Mouse (Mus musculus) gastrocnemius, postnatal 10 days (tissue): ENCODE data around the gene Hoxa10. TPM values are rescaled to one million over a fixed set of nuclear protein-coding genes. Genes with fewer than 3 reads are reported as not detected.

Experiments used
- DNase-seq: peaks from one replicate; pipeline ENCODE4 v3.0.0; 2021; ENCODE audit warnings: mixed read lengths
- long read RNA-seq, 2 experiments: library from polyadenylated mRNA; stranded (forward); transcript quantifications; one replicate each; pipeline ENCODE4 v2.0.0; 2021
- total RNA-seq, 2 experiments: library from RNA; stranded (reverse); gene quantifications; 2 replicates each; pipeline ENCODE4 v1.2.3; 2021

Hoxa10 gene
- 10 to 100 TPM; 30.2 to 30.8 TPM for total RNA-seq
- long read RNA-seq, experiment 1, transcript Hoxa10-202 (2 exons, 2,565 nt), result major isoform, 31 of 76 reads
- long read RNA-seq, experiment 1, transcript Hoxa10-201 (2 exons, 1,436 nt), result minor isoform, 21 of 76 reads
- long read RNA-seq, experiment 1, partial matches to known transcripts, result 0 of 76 reads
- long read RNA-seq, experiment 1, other reads (novel, unspliced or antisense), result 21 of 76 reads
- long read RNA-seq, experiment 2, transcript Hoxa10-201 (2 exons, 1,436 nt), result minor isoform, 20 of 56 reads
- long read RNA-seq, experiment 2, transcript Hoxa10-202 (2 exons, 2,565 nt), result major isoform, 23 of 56 reads
- long read RNA-seq, experiment 2, partial matches to known transcripts, result 0 of 56 reads
- long read RNA-seq, experiment 2, other reads (novel, unspliced or antisense), result 12 of 56 reads

DNA sequence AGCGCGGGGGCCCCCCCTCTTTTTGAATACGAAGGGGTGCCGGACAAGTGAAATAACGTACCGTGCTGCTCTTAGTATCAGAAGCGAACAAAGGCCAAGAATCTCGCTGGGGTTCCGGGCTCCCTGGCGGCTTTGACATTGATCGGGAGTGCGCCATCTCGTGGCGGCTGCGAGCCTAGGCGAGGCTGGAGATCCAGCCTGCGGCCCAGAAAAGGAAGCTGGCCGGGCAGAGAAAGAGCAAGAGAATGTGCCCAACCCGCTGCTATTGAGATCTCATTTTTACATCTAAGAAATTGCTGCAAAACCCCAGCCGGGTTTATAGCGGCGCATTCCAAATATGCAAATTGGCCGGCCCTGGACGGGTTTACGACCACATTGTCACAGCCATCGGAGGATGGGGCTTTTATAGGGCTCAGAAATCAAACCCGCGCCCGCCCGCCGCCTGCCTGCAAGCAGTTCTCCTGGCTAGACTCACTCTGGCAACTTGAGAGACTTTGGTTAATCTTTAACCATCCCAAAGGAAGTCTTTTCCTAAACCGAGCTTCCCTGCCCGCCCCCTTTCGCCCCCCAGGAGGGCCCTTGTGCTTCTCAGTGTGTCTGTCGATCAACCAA is at the start of gene Hoxa10:
Gene Hoxa10, minus strand, starts transcription at position 466 of the 612 bp plus-strand sequence.
- DNase-seq, result peak; percentile 94

DNA sequence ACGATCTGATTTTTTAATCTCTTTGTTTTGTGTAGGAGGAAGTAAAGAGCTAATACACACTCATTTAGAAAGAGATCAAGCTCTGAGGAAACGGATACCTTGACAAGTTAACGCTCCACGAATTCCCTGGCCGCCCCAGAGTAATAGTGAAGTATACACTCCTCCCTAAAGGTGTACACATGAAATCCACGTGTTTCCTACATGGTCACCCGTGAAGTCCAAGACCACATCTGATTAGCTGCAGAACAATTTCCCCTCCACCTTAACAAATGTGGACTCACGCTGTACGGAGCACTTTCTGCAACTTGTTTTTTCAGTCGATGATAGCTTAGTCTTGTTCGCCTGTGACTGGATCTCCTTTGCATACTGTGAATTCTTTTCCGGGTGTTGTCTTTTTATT is 49.5 kb upstream of the Hoxa10 start:
- DNase-seq, result no peak

DNA sequence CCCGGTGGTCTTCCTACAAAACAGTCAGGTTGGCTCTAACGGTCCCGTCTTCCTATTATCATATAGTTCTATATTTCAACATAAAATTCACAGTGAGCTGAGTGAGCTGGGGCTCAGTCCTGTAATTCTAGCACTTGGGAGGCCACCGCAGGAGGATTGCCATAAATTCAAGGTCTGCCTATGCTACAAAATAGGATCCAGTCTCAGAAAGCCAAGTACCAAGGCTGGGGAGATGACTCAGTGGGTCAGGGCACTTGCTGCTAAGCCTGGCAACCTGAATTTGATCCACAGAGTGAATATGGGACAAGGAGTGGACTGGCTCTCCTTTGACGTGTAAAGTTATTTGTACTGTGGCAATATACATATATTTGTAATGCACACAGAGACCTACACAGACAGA is 43.2 kb upstream of the Hoxa10 start:
- no peak for DNase-seq

DNA sequence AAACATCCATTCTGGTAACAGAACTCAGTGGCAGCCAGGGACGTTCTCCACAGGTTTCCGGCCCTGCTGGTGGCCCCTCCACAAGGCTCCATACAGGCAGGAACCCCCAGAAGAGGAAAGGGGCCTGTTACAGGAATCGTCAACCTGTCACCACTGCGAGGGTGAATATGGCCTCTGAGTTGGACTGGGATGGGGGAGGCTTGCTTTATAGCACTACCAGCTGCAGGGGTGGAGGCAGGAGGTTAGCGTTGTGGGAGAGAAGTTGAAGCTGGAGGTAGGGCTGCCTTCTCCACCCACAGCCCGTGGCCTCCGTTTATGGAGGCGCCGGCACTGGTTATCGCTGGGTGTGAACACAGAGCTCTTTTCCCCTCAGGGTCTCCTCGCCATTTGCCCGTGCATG is 40.4 kb upstream of the Hoxa10 start:
- no peak for DNase-seq

DNA sequence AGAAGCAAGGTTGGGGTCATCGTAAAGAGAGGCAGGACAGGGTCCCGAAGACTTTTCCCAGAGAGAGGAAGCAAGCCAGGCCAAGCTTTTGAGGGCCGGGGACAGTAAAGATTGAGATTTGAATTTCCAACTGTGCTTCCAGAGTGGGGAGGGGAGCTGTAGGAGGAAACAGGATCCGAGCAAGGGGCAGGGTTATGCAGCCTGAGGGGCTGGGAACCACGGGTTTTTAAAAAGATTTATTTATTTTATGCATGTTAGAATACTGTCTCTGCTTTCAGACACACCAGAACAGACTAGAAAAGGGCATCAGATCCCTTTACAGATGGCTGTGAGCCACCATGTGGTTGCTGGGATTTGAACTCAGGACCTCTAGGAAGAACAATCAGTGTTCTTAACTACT is 36.3 kb upstream of the Hoxa10 start:
- DNase-seq, result no peak

DNA sequence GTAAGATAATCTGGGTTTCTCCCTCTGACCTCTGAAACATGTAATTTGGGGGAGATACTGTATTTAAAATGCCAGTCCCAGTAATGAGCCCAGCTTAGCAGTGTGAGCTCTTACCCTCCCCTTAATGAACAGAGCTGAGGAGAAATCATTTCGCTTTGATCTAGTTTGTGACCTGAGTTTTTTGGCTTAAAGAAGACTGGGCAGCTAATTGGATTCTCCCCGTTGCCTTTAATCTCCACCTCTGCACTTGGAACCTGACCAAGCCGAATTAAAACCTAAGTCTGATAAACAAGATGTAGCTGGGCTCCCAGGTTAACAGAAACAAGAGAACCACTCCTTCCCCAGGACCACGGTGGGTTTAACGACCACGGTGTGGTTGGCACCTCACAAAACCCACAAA is 35.7 kb upstream of the Hoxa10 start:
- DNase-seq, result no peak

DNA sequence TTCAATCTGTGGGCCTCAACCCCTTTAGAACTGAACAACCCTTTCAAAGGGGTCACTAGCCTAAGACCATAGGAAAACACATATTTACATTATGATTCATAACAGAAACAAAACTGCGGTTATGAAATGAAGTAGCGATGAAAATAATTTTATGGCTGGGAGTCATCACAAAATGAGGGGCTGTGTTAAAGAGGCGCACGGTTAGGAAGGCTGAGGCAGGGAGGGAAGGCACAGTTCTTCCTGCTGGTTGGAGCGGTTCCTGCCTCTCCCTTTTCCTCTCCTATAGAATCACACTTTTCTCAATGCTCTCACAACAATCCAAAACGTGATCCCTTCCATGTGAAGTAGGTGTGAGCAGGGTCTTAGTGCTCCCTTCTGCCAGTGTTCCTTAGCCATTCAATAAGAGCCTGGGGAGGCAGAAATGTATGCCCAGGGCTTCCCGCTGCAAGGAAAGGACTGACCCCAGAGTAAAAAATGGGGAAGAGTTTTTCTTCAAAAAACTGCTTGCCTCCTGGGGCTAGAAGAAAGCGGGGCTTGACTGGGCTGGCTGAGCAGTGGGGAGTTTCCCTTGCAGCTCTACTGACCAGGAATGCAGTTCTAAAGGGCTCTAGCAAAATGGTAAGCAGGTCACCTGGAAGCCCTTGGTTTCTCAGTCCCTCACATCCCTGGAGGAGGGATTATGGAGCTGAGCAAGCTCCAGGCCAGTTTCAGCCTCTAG is 35.1 kb upstream of the Hoxa10 start:
- no peak for DNase-seq

DNA sequence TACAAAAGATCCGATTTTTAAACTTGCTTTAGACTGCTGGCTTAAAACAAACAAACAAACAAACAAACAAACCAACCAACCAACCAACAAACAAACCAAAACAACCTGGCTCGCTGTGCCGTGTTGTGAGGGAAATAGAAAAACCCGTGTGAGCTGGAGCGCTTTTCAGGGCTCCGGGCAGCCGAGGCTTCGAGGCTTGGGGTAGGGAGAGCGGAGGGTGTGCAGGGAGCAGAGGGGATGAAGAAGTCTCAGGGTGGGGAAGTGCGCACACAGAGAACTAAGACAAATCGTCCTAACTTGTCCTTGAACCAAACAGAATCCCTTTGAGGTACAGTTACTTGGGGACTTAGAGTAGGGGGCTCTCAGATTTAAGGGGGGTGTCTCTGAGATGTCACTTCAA is 33.9 kb upstream of the Hoxa10 start:
- DNase-seq, result no peak

DNA sequence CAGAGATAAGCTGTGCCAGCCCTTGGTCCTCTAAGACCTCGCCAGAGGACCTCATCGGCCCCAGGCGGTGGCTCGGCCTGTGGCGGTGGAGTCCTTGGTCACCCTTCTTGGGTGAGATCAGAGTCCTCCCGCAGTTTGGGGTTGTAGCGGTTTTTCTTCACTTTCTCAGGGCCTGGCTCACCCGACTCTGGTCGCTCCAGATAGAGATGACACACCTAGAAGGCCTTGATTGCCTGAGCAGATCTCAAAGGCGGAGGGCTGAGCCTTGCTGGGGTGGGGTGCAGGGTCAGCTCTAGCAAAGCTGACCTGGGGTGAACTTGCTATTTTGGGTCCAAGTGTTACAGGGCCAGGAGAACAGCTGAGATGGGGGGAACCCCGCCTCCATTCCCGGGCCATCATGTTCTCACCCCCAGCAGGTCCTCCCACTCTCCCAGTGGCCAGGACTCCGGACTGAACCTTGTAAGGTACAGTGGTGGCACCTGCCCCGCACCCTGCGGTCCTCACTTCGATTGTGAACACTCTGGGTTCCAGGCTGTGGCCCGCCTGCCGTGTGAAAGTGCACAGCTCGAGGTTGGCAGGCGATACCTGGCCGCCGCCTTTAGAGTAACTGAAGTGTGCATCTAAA is 33.1 kb upstream of the Hoxa10 start:
- DNase-seq, result no peak

DNA sequence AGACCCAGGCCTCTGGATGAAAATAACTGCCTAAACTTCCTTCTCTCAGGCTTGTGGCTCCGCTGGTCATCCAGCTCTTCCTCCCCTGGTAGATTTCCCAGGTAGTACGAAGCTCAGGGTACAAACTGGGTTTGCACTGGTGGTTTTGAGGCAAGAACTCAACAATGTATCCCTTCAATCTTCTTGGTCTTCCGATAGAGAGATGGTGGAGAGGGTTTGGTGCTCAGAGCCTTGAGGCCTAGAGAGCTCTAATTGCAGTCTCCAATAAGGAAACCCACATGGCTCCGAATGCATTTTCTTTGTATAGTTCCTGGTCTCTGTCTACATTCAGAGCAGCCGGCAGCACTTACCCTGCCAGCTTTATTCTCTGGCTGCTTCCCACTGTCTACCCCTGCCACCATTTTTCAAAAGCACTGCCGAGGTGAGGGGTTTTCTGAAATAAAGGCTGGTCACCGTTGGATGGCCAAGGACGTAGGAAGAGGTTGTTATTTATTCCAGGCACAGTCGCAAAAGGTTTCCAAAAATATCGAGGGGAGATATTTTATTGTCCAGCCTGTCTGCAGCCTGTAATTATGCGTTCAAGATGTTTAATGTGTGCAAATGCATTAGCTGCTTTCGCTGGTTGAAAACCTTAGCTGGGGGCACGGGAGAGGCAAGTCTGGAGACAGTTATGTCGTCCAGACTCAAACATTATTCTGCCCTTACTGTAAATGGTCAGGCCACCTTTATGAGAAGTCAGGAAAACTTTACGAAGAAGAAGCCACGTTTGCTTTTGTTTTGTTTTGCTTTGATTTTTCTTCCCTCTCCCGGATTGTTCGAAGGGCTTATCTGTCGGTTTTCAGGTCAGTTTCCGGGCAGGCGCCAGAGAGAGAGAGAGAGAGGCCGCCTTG is 32.4 kb upstream of the Hoxa10 start:
- DNase-seq, result no peak

DNA sequence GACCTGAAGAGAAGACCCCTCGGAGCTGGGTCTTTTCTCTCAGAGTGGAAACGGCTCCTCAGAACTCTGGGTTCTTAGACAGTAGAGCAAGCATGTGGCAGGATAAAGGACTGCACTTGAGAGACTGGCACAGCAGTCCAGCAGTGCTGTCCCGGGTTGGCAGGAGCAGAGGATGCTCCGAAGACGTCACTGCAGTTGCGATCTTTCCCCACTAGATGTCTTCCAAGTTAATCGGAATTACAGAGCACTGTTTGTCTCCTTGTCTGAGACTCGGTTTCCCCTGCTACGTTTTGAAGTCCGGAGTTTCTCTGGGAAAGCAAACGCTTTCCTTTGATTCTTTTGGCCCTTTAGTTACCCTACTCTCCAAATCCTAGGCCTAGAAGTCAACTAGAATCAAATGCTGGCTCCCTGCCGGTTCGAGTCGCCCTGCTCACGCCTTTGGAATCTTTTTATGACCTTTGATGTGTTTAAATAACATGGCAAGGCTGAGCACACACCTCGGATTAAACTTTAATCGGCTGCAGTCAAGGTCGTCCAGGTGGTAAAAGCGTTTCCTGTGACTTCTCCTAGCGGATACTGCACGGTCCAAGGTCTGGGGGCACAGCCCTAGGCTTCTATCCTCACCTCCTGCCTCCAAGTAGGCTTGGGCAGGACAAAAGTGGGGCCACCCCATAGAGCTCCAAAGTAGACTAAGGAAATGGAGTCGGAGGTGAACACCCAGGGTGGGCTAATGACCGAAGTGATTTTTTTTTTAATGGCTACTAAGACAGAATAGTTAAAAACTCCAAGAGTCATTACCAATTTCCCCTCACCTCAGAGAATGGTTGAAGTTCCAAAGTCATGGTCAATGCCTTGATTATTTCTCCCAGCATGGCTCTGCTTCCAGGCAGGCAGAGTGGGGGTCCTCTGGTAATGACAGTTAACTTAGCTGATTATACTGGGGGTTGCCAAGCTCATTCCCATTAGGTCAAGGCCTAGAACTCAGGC is 30.1 kb upstream of the Hoxa10 start:
- peak; percentile 67 for DNase-seq

DNA sequence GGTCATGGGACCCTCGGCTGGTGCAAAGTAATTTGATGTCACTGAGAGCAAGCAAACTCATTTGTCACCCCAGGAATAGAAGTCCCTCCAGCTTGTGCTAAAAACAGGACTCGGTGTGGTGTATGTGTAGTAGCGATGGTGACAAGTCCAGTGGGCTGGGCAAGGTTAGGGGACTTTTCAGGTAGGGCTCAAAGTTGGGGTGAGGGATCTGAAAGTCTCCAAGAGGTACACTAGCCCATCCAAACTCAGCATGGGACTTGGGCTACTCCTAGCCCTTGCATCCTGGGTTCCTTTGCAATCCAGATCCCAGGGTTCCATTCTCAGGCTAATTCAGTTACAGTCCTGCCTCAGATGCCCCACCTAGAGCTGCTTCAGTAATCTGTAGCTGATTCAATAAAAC is 28.1 kb upstream of the Hoxa10 start:
- no peak for DNase-seq

DNA sequence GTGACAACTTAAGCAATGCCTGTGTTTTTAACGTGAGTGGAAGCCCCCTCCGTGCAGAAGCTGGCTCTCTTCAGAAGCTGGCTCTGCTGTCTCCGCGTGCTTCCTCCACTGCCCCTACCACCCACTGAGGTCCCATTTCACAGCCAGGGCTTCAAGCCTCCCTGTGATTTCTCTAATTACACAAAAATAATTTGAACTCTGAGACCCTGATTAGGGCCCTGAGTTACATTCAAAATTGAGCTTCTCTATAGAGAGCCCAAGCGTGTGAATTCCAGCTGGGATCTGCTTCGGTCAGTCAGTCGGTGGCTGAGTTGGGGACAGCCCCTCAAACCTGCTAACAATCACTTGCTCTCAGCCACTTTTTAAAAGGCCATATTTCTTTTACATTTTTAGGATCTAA is 27.7 kb upstream of the Hoxa10 start:
- no peak for DNase-seq

DNA sequence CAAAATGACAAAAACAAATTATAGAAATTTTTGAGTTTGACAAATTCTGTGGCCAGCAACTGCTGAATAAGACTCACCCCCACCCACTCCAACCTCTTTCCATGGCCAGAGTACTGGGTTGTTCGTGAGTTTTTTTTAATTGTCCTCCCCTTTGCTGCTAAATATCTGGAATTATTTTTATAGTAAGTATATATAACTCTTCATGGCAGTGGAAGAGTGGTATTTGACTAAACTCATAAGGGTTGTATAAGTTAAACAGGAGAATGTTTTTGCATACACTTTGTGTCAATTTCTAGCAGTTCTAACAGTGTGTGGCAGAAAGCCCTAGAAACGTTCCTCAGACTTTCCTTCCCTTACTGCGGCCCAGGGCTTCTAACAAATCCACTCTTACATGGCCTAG is 27.0 kb upstream of the Hoxa10 start:
- DNase-seq, result no peak

DNA sequence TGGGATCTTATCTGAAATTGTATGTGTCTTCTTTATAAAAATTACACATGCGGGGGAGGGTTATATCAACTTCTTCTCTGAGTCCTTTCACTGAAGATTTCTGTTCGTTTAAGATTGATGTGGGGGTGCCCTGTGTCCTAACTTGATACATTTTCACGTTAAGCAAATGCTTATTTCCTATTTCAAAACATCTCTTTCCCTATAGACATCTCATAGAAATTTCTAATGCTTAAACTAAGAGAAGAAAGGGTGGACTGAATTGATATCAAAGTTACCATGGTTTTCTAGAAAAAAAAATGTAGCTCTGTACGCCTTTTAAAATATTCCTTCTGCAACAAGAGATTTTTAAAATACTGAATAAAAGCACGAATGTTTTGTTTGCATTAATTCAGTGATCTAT is 26.6 kb upstream of the Hoxa10 start:
- DNase-seq, result no peak

DNA sequence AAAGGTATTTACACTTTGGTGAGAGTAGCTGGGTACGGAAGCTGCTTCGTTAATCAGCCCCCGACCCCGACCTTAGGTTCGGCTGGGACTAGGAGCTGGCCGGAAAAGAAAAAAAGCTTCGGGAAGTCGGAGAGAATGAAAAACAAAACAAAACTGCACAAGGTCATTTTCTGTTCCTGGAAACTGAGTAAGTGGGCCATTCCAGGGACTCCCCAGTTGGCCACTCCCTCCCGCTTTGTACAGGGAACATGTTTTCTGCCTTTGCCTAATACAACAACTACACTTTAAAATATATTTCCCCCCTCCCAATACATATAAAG is 26.0 kb upstream of the Hoxa10 start:
- DNase-seq, result no peak

DNA sequence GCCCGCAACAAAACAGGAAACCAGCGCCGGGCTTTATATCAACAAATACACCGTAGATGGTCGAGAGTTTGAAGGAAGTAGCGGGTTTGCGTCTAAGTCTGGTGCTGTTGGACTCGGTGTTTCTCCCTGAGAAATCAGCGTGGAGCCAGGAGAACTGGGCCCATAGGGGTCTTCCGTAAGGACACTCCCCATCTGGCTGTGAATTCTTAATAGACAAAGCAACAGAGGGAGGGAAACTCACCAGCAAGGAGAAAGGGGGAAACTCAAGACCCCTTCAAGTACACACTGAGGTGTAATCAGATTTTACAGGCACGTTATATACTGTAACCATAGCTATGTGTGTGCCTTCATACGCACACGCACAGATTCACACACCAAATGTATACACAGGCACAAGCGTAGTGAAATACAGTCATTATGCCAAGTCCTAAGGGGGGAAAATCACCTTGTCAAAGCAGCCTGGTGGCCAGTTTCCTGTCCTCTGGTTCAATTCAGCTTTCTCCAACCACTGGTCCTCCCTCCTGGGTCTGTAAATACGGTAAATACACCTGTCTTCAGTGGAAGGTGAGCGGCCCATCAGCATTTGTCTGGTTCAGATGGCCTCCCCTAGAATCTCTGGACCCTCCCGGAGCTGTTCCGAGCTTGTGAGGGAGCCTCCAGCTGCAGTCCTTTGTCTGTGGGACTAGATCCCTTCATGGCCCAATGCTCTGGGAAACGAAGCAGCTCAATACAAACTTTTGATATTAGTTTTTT is 25.4 kb upstream of the Hoxa10 start:
- DNase-seq, result no peak

DNA sequence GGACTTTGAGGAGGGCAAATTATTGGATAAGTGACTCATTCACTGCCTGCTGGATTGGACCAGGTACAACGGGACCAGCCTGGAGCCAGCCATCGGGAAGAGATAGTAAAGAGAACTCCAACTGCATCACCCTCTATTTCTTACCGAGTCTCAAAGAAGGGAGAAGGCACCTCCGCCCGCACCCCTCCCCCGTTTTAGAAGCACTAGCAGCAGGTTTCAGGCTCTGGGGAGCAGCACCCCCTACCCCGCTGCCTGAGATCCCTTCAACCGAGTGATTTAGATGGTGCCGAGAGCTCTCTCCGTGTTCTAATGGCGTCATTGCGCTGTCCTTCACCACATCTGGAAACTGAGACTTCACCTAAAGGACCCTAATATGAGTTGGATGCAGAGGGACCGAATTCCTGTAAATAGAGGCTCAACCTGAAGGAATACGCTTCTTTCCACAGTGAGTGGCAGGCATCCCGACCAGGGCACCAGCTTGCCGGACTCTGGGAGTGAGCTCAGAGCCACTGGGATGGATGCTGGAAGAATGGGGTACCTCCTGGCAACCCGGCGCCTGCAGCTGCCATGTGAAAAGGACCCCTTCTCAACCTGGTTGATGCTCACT is 24.8 kb upstream of the Hoxa10 start:
- DNase-seq, result no peak

DNA sequence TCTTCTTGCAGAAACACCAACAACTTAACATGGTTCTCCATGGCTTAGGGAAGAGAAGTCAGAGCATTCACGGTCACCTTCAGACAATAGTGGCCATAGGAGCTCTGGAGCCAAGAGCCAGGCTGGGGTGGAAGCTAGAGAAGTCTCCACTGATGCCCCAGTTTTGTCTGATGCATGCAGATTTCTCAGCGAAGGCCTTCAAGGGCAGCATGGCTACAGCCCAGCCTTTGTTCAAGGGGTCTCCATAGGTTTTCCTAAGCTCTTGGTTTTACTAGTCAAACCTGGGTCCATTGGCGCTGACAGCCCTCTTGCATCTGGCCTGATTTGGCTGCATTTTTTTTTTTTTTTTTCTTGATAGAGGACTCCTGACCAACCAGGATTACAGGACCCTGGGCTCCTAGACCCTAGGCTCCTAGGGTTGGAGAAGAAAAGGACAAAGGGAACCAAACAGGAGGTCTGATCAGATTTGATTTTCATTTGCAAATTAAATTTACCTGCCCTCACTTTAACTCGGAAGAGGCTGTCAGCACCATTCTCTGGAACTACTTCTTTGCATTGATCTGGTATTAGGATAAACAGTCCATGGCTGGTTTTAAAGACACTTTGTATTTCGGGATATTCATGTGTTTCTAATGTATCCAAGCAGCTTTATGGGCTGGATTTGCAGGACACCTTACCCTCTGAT is 23.6 kb upstream of the Hoxa10 start:
- no peak for DNase-seq
